Mouse (Mus musculus) ES-E14 (cell line): ENCODE measurements around the gene Il17ra. TPM values are rescaled to one million over a fixed set of nuclear protein-coding genes. Genes with fewer than 3 reads are reported as not detected.

Experiments used
- DNase-seq: peaks from one replicate; pipeline ENCODE4 v3.0.0-alpha.2; 2013; ENCODE audit warnings: low read depth, low spot score
- H3K27ac ChIP-seq: 2 replicates; pipeline ENCODE4 v1.5.1; 2012; ENCODE audit warnings: low read depth, mild to moderate bottlenecking, low read length, moderate library complexity, mixed read lengths; ENCODE audit not compliant: poor library complexity, insufficient read depth, severe bottlenecking
- H3K36me3 ChIP-seq: 2 replicates; pipeline ENCODE4 v1.6.1; 2012; ENCODE audit warnings: mild to moderate bottlenecking, low read length, moderate library complexity, mixed read lengths; ENCODE audit not compliant: control insufficient read depth, poor library complexity, insufficient read depth, severe bottlenecking
- H3K4me1 ChIP-seq, 2 experiments: fragments of 150-350 bp in 1 of 2; sonication (generic) in 1 of 2; 2 replicates each; pipeline ENCODE4 v1.6.1; 2012; ENCODE audit warnings: low read length in 2 of 2, mild to moderate bottlenecking in 1 of 2, mixed read lengths in 1 of 2; ENCODE audit not compliant: control insufficient read depth in 2 of 2, insufficient read depth in 2 of 2, poor library complexity in 1 of 2
- H3K4me3 ChIP-seq, 2 experiments: fragments of 150-350 bp in 1 of 2; sonication (generic) in 1 of 2; 2 replicates each; pipeline ENCODE4 v1.5.1; 2012; ENCODE audit warnings: low read length in 2 of 2, low read depth in 1 of 2, mild to moderate bottlenecking in 1 of 2, mixed read lengths in 1 of 2; ENCODE audit not compliant: insufficient read depth in 1 of 2, poor library complexity in 1 of 2, severe bottlenecking in 1 of 2
- H3K9ac ChIP-seq: 2 replicates; pipeline ENCODE4 v1.6.1; 2012; ENCODE audit warnings: low read depth, mild to moderate bottlenecking, low read length, mixed read lengths; ENCODE audit not compliant: poor library complexity, insufficient read depth, severe bottlenecking
- H3K9me3 ChIP-seq: fragments of 150-350 bp; sonication (generic); 2 replicates; pipeline ENCODE4 v1.6.1; 2012; ENCODE audit warnings: low read depth, mild to moderate bottlenecking, low read length; ENCODE audit not compliant: control insufficient read depth, insufficient read depth
- CHD2 ChIP-seq: IDR thresholded peaks from 2 replicates; pipeline ENCODE4 v1.6.1; 2014; ENCODE audit warnings: mild to moderate bottlenecking, low read depth, low read length, inconsistent platforms
- HCFC1 ChIP-seq: IDR thresholded peaks from 2 replicates; pipeline ENCODE4 v1.6.1; 2012; ENCODE audit warnings: low read length, inconsistent platforms, borderline replicate concordance; ENCODE audit not compliant: insufficient read depth
- MAFK ChIP-seq: IDR thresholded peaks from 2 replicates; pipeline ENCODE4 v1.6.1; 2014; ENCODE audit warnings: mild to moderate bottlenecking, low read depth, low read length, inconsistent platforms; ENCODE audit not compliant: insufficient read depth
- ZC3H11A ChIP-seq: IDR thresholded peaks from 2 replicates; pipeline ENCODE4 v1.6.1; 2012; ENCODE audit warnings: low read depth, mild to moderate bottlenecking, inconsistent platforms, low read length, borderline replicate concordance
- ZNF384 ChIP-seq: IDR thresholded peaks from 2 replicates; pipeline ENCODE4 v1.6.1; 2012; ENCODE audit warnings: low read depth, low read length, inconsistent platforms
- in situ Hi-C, 2 experiments: fragments of 600-800 bp; cut with MboI; formaldehyde crosslinking; loops; one replicate each; pipeline ENCODE4 v1.15.1; 2025; ENCODE audit warnings: low sequenced_read_pairs in 2 of 2, inconsistent platforms in 1 of 2; ENCODE audit not compliant: unreplicated experiment in 2 of 2
- total RNA-seq: library from RNA; depleted of rRNA; stranded (reverse); fragments of 300-350 nt; gene quantifications from 2 replicates; pipeline ENCODE4 v1.2.3, GENCODE M21; 2012

Gene Il17ra
- total RNA-seq, 1 experiment: 7.0 TPM

DNA sequence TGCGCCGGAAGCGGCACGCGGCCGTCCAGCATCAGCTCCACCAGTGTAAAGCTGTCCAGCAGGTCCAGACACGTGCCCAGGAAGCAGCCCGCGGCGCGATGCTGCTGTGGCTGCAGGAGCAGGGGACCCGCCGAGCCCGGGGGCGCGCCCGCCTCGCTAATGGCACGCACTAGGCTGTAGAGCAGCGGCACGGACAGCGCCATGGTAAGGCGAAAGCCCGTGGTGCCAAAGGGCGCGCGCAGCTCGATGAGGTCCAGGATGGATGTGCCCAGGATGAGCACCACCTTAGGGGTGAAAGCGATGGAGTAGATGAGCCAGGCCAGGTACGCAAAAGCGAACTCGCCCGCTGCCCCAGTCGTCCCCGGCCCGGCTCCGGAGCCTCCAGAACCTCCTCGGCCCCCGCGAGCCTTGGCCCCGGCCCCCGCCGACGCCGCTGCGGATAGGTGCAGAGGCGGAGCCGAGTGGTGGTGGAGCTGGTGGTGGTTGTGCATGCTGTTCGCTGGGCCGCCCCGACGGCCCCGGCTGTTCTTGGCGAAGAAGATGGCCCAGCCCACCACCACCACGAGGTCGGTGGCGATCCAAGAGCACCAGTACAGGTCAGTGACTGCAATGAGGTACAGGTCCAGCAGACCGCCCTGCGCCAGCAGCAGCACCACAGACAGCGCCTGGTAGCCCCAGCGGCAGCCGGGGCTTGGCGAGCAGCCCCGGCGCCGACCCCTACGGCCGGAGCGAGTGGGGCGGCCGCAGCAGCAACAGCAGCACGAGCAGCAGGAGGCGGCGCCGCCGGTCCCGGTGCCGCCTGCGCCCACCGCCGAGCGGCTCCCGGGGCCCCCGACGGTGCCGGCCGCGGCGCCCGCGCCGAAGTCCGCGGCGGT lies 29.7 kb downstream of the Il17ra start:
- H3K9ac ChIP-seq: no peak overlapping the region

GRCm38 (mm10) chr6:120493374-120494181 lies 30.5 kb downstream of the Il17ra start, which contains the start of gene Tmem121b:
Tmem121b (minus strand) TSS chr6:120493807.
- Histone ChIP-seq H3K4me1 (peaks cover 0 to 9% of the 10 kb centered on the region in 2 experiments; a peak in 2 of 4 replicates), H3K4me3 (peak within 1 kb of the TSS; percentile 76 to 79), H3K9ac (peak within 1 kb of the TSS; percentile 65), H3K9me3 (no peaks in the 10 kb centered on the region), H3K36me3 (no peaks in the 10 kb centered on the region), H3K27ac (no peak within 1 kb of the TSS)
- peak; percentile 40 for DNase-seq
- TF ChIP-seq HCFC1 (no peak), MAFK (no peak), CHD2 (no peak), ZNF384 (no peak), ZC3H11A (no peak)
- in situ Hi-C loops: no loop called here

More for the DNA sequence above, 29.7 kb downstream of the Il17ra start:
- Histone ChIP-seq H3K4me3 (peak overlapping the region; percentile 76 to 79), H3K27ac (no peak overlapping the region), H3K4me1 (peaks cover 0 to 9% of the 10 kb centered on the region in 2 experiments; a peak in 2 of 4 replicates), H3K9me3 (no peaks in the 10 kb centered on the region), H3K36me3 (no peaks in the 10 kb centered on the region)
- TF ChIP-seq CHD2: no peak
- TF ChIP-seq ZC3H11A: no peak
- no peak for TF ChIP-seq HCFC1
- TF ChIP-seq ZNF384: no peak
- TF ChIP-seq MAFK: no peak
- DNase-seq: no peak
- in situ Hi-C loops: no loop called here

DNA sequence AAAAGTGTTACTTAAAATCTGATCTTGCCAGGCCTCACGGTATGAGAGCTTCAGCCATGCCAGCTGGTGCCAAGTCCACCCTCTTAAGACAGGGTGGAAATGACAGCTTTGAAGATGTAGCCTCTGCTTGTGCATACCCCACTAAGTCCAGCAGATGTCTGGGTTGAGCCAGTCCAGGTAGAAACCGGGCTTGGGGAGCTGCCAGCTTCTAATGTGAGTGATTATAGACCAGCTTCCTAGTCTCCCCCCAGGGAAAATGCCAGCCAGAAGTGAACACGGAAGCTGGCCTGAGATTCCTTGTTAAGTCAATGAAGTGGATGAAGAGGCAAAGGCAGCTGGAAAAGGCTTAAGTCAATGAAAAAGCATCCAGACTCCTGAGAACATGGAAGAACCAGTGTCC lies 33.5 kb downstream of the Il17ra start:
- in situ Hi-C loops: no loop called here
- H3K27ac ChIP-seq: no peak overlapping the region
- H3K4me3 ChIP-seq: no peak overlapping the region
- peaks cover 0 to 9% of the 10 kb centered on the region in 2 experiments; a peak in 2 of 4 replicates for H3K4me1 ChIP-seq
- no peaks in the 10 kb centered on the region for H3K9me3 ChIP-seq
- DNase-seq: no peak
- no peak for TF ChIP-seq ZNF384
- TF ChIP-seq HCFC1: no peak
- no peak for TF ChIP-seq MAFK
- TF ChIP-seq CHD2: no peak
- no peak for TF ChIP-seq ZC3H11A
- no peak overlapping the region for H3K9ac ChIP-seq
- H3K36me3 ChIP-seq: no peaks in the 10 kb centered on the region

- Histone ChIP-seq H3K4me1 (0 out of 4 replicates have a peak, but pooled peaks cover 0 to 3% of the 10 kb centered on the region in 2 experiments), H3K36me3 (no peaks in the 10 kb centered on the region), H3K4me3 (no peak overlapping the region), H3K9me3 (no peaks in the 10 kb centered on the region), H3K27ac (no peak overlapping the region), H3K9ac (no peak overlapping the region)
- no peak for TF ChIP-seq HCFC1
- no peak for DNase-seq
- in situ Hi-C loops: no loop called here
Observed at GRCm38 (mm10) chr6:120504051-120504450, 41.0 kb downstream of the Il17ra start.
